In genomic region chr2:143813461-143813860, GRCm38 (mm10) we compare ENCODE assay signal across 26 mouse cellular contexts. TPM values are rescaled to one million over a fixed set of nuclear protein-coding genes. Genes with fewer than 3 reads are reported as not detected.
"Had no signal": no experiment of that assay in that cellular context is flagged by ENCODE, and none has a peak within 500 bp of the region (broad histone marks: within the 10 kb centered on the region; RNA-seq: fewer than 3 reads in every experiment).

No protein-coding gene starts in this region.

- H3K27ac ChIP-seq: gastrocnemius, adult 2 months; heart, adult 2 months; heart, embryonic 13.5 days; heart, embryonic 15.5 days; hindbrain, embryonic 10.5 days; hindbrain, embryonic 12.5 days; hindbrain, embryonic 14.5 days; intestine, embryonic 15.5 days; layer of hippocampus, adult 2 months; left cerebral cortex, adult 2 months; limb, embryonic 10.5 days; limb, embryonic 12.5 days; liver, embryonic 13.5 days had no signal

- H3K9ac ChIP-seq: heart, embryonic 13.5 days; heart, embryonic 15.5 days; hindbrain, embryonic 12.5 days; hindbrain, embryonic 14.5 days; intestine, embryonic 15.5 days; limb, embryonic 12.5 days; liver, embryonic 13.5 days had no signal

- H3K4me2 ChIP-seq: heart, embryonic 13.5 days; heart, embryonic 15.5 days; hindbrain, embryonic 12.5 days; hindbrain, embryonic 14.5 days; intestine, embryonic 15.5 days; limb, embryonic 12.5 days; liver, embryonic 11.5 days; liver, embryonic 13.5 days had no signal

- ATAC-seq: hindbrain, embryonic 16.5 days; inflammation-experienced regulatory T-cells, adult 6 months; intestine, embryonic 15.5 days; intestine, postnatal 0 days had no signal

- H3K4me1 ChIP-seq: heart, embryonic 13.5 days; heart, embryonic 15.5 days; hindbrain, embryonic 10.5 days; hindbrain, embryonic 12.5 days; intestine, embryonic 15.5 days; limb, embryonic 10.5 days; limb, embryonic 12.5 days; liver, embryonic 13.5 days had no signal

- H3K4me3 ChIP-seq: gastrocnemius, adult 2 months; heart, adult 2 months; heart, embryonic 13.5 days; heart, embryonic 15.5 days; hindbrain, embryonic 10.5 days; hindbrain, embryonic 12.5 days; intestine, embryonic 15.5 days; layer of hippocampus, adult 2 months; left cerebral cortex, adult 2 months; limb, embryonic 10.5 days; limb, embryonic 12.5 days; liver, embryonic 13.5 days had no signal

- H3K36me3 ChIP-seq: heart, embryonic 13.5 days; heart, embryonic 15.5 days; hindbrain, embryonic 10.5 days; hindbrain, embryonic 12.5 days; intestine, embryonic 15.5 days; limb, embryonic 10.5 days; limb, embryonic 12.5 days; liver, embryonic 13.5 days had no signal

- DNase-seq: gastrocnemius, adult 2 months; gastrocnemius, postnatal 10 days; gastrocnemius, postnatal 25 days; heart, adult 2 months; heart, postnatal 4 days; kidney, adult 18-20 months; kidney, adult 8-10 months; kidney, postnatal 10 days; kidney, postnatal 25 days; kidney, postnatal 4 days; liver; liver, embryonic 13.5 days had no signal

- H3K27me3 ChIP-seq: heart, embryonic 13.5 days; heart, embryonic 15.5 days; hindbrain, embryonic 12.5 days; intestine, embryonic 15.5 days; limb, embryonic 12.5 days; liver, embryonic 13.5 days had no signal

- H3K9me3 ChIP-seq: heart, embryonic 13.5 days; heart, embryonic 15.5 days; hindbrain, embryonic 10.5 days; hindbrain, embryonic 12.5 days; intestine, embryonic 15.5 days; limb, embryonic 10.5 days; limb, embryonic 12.5 days; liver, embryonic 13.5 days had no signal

RNA-seq across cellular contexts. Expression of gene Bfsp1, which starts 49.5 kb away (rescaled TPM):
- polyA plus RNA-seq: inflammation-experienced regulatory T-cells, adult 6 months had no signal
